Mouse (Mus musculus) olfactory bulb, adult 2 months (tissue): ENCODE measurements at regions not wholly inside any gene's neighbourhood (a gene's known extent, or its start where the extent isn't known, plus 50 kb on each side); places are given as distances from the start of the nearest gene placed in this dataset.
A peak's percentile ranks its signal among the peaks of the same experiment; 100 is the strongest.

Experiments used
- H3K27ac ChIP-seq: fragments of 200-500 bp; 2 replicates; pipeline ENCODE4 v1.5.1; 2012; ENCODE audit warnings: low read depth, low read length; ENCODE audit not compliant: insufficient read depth
- H3K4me1 ChIP-seq: fragments of 200-500 bp; 2 replicates; pipeline ENCODE4 v1.6.1; 2012; ENCODE audit warnings: low read length; ENCODE audit not compliant: control insufficient read depth, insufficient read depth
- H3K4me3 ChIP-seq: fragments of 200-500 bp; 2 replicates; pipeline ENCODE4 v1.5.1; 2012; ENCODE audit warnings: mild to moderate bottlenecking, low read depth, low read length, moderate library complexity; ENCODE audit not compliant: insufficient read depth
- CTCF ChIP-seq: fragments of 200-500 bp; IDR thresholded peaks from 2 replicates; pipeline ENCODE4 v1.5.1; 2012; ENCODE audit warnings: low read depth, mild to moderate bottlenecking, low read length, moderate library complexity; ENCODE audit not compliant: insufficient read depth
- POLR2A ChIP-seq: fragments of 200-500 bp; IDR thresholded peaks from 2 replicates; pipeline ENCODE4 v1.6.1; 2012; ENCODE audit warnings: mild to moderate bottlenecking, low read depth, low read length, moderate library complexity; ENCODE audit not compliant: insufficient read depth
- WGBS: fragments of 180-500 bp; shearing (Covaris S2); methylation state at CpG from one replicate; pipeline ENCODE4 v1.1.7; 2018; 5-methylcytosine and 5-hydroxymethylcytosine counted together

GRCm38 (mm10) chr9:122655583-122655982 is 91.6 kb upstream of the Topaz1 start:
- Histone ChIP-seq H3K27ac (no peak overlapping the region), H3K4me3 (no peak overlapping the region), H3K4me1 (peaks cover 11% of the 10 kb centered on the region)
- WGBS: 41% methylated on average over 17 of the region's 17 CpGs
- TF ChIP-seq CTCF: no peak
- TF ChIP-seq POLR2A: no peak

- 32% methylated on average over 9 of the region's 9 CpGs for WGBS
- Histone ChIP-seq H3K4me3 (no peak overlapping the region), H3K27ac (peak overlapping the region; percentile 55), H3K4me1 (peaks cover 11% of the 10 kb centered on the region)
- TF ChIP-seq POLR2A (no peak), CTCF (no peak)
These were observed 87.1 kb upstream of the Topaz1 start for GRCm38 (mm10) chr9:122660050-122660449.

GRCm38 (mm10) chr9:122666978-122667645 is 80.0 kb upstream of the Topaz1 start:
- H3K4me1 ChIP-seq: 0 out of 2 replicates have a peak, but pooled peaks cover 2% of the 10 kb centered on the region
- no peak for TF ChIP-seq CTCF
- no peak for TF ChIP-seq POLR2A
- no peak overlapping the region for H3K4me3 ChIP-seq
- 44% methylated on average over 4 of the region's 5 CpGs for WGBS
- no peak overlapping the region for H3K27ac ChIP-seq

- TF ChIP-seq CTCF: no peak
- no peak for TF ChIP-seq POLR2A
These were observed 79.5 kb upstream of the Topaz1 start for GRCm38 (mm10) chr9:122667646-122667981.

GRCm38 (mm10) chr9:122673777-122674176 is 73.4 kb upstream of the Topaz1 start:
- Histone ChIP-seq H3K27ac (no peak overlapping the region), H3K4me3 (no peak overlapping the region), H3K4me1 (peaks cover 9% of the 10 kb centered on the region; the same call in 1 of the 2 replicates)
- WGBS: 56% methylated on average over 3 of the region's 3 CpGs
- TF ChIP-seq POLR2A: no peak
- TF ChIP-seq CTCF: no peak

More at GRCm38 (mm10) chr9:122667646-122667981, 79.5 kb upstream of the Topaz1 start:
- no peak overlapping the region for H3K27ac ChIP-seq
- 63% methylated on average over 3 of the region's 3 CpGs for WGBS
- 0 out of 2 replicates have a peak, but pooled peaks cover 4% of the 10 kb centered on the region for H3K4me1 ChIP-seq
- H3K4me3 ChIP-seq: no peak overlapping the region

GRCm38 (mm10) chr9:122678001-122678696 is 69.0 kb upstream of the Topaz1 start:
- Histone ChIP-seq H3K27ac (no peak overlapping the region), H3K4me3 (no peak overlapping the region), H3K4me1 (peaks cover 8% of the 10 kb centered on the region)
- 67% methylated on average over 14 of the region's 14 CpGs for whole genome bisulfite sequencing
- TF ChIP-seq CTCF: no peak
- no peak for TF ChIP-seq POLR2A

GRCm38 (mm10) chr9:122687170-122687569 is 60.0 kb upstream of the Topaz1 start:
- 19% methylated on average over 4 of the region's 4 CpGs for WGBS
- Histone ChIP-seq H3K4me1 (peaks cover 7% of the 10 kb centered on the region), H3K4me3 (no peak overlapping the region), H3K27ac (no peak overlapping the region)
- TF ChIP-seq CTCF: no peak
- TF ChIP-seq POLR2A: no peak

GRCm38 (mm10) chr9:122691879-122692278 is 55.3 kb upstream of the Topaz1 start:
- TF ChIP-seq CTCF: no peak
- no peak for TF ChIP-seq POLR2A
- no peak overlapping the region for H3K27ac ChIP-seq
- H3K4me1 ChIP-seq: peaks cover 18% of the 10 kb centered on the region
- H3K4me3 ChIP-seq: no peak overlapping the region
- 61% methylated on average over 6 of the region's 6 CpGs for WGBS

GRCm38 (mm10) chr9:122695724-122696123 is 51.4 kb upstream of the Topaz1 start:
- peak overlapping the region; percentile 88 for H3K27ac ChIP-seq
- 13% methylated on average over 1 of the region's 1 CpGs for WGBS
- TF ChIP-seq CTCF (no peak), POLR2A (no peak)
- no peak overlapping the region for H3K4me3 ChIP-seq
- peaks cover 18% of the 10 kb centered on the region for H3K4me1 ChIP-seq
